Mouse (Mus musculus) lung, postnatal 0 days (tissue): ENCODE data around the gene Arhgap8. TPM values are rescaled to one million over a fixed set of nuclear protein-coding genes. Genes with fewer than 3 reads are reported as not detected.

Experiments
- ATAC-seq: fragments of 200-750 bp; cut with Nextera tagmentation; 2 replicates; pipeline ENCODE4 v1.8.0; 2017; ENCODE audit warnings: moderate library complexity
- DNase-seq: peaks from one replicate; pipeline ENCODE4 v3.0.0-alpha.2; 2016; ENCODE audit warnings: low spot score
- H3K27ac ChIP-seq: fragments of 300-500 bp; sonication (generic); 2 replicates; pipeline ENCODE4 v1.5.1; 2014; ENCODE audit warnings: antibody characterized with exemption, mild to moderate bottlenecking, low read length, mixed read lengths
- H3K27me3 ChIP-seq: fragments of 300-500 bp; sonication (generic); replicated peaks from 2 replicates; pipeline ENCODE4 v1.6.1; 2014; ENCODE audit warnings: low read length, mixed read lengths; ENCODE audit not compliant: insufficient read depth
- H3K36me3 ChIP-seq: fragments of 300-500 bp; sonication (generic); 2 replicates; pipeline ENCODE4 v1.6.1; 2014; ENCODE audit warnings: low read length, mixed read lengths; ENCODE audit not compliant: insufficient read depth
- H3K4me1 ChIP-seq: fragments of 300-500 bp; sonication (generic); 2 replicates; pipeline ENCODE4 v1.6.1; 2014; ENCODE audit warnings: antibody characterized with exemption, low read depth, low read length, mixed read lengths; ENCODE audit not compliant: insufficient read depth
- H3K4me2 ChIP-seq: fragments of 300-500 bp; sonication (generic); replicated peaks from 2 replicates; pipeline ENCODE4 v1.6.1; 2014; ENCODE audit warnings: low read depth, mild to moderate bottlenecking, low read length, moderate library complexity, mixed read lengths
- H3K4me3 ChIP-seq: fragments of 300-500 bp; sonication (generic); 2 replicates; pipeline ENCODE4 v1.5.1; 2014; ENCODE audit warnings: low read depth, low read length
- H3K9ac ChIP-seq: fragments of 300-500 bp; sonication (generic); replicated peaks from 2 replicates; pipeline ENCODE4 v1.6.1; 2014; ENCODE audit warnings: low read depth, mild to moderate bottlenecking
- H3K9me3 ChIP-seq: fragments of 300-500 bp; sonication (generic); 2 replicates; pipeline ENCODE4 v1.6.1; 2016; ENCODE audit warnings: low read length, mixed read lengths
- CTCF ChIP-seq: IDR thresholded peaks from 2 replicates; pipeline ENCODE4 v1.5.1; 2016; ENCODE audit warnings: antibody characterized with exemption, mild to moderate bottlenecking
- EP300 ChIP-seq: IDR thresholded peaks from 2 replicates; pipeline ENCODE4 v1.6.1; 2016; ENCODE audit warnings: antibody characterized with exemption, mild to moderate bottlenecking, control low read depth
- WGBS: fragments of 180-500 bp; shearing (Covaris S2); extraction: QIAGEN DNeasy Blood & Tissue Kit; methylation state at CpG from one replicate; pipeline ENCODE4 v1.1.7; 2014; 5-methylcytosine and 5-hydroxymethylcytosine counted together
- polyA plus RNA-seq: library from polyadenylated mRNA; unstranded; fragments of >200 nt; fragmentation: Nextera tagmentation; extraction: Ambion mirVana; gene quantifications from 2 replicates; pipeline ENCODE4 v1.2.1, GENCODE M21; 2015

Arhgap8 gene
- polyA plus RNA-seq, 1 experiment from 2014 or later: 15.9 TPM

- no peaks in the 10 kb centered on the region for H3K27me3 ChIP-seq
- 70% methylated on average over 11 of the region's 11 CpGs for WGBS
- H3K9ac ChIP-seq: no peak overlapping the region
- H3K36me3 ChIP-seq: no peaks in the 10 kb centered on the region
- DNase-seq: no peak
- no peak overlapping the region for H3K4me3 ChIP-seq
- H3K4me1 ChIP-seq: no peaks in the 10 kb centered on the region
- TF ChIP-seq CTCF (no peak), EP300 (no peak)
- H3K9me3 ChIP-seq: no peaks in the 10 kb centered on the region
- H3K4me2 ChIP-seq: no peak overlapping the region
- ATAC-seq: no peak
- no peak overlapping the region for H3K27ac ChIP-seq
Measured at GRCm38 (mm10) chr15:84769641-84770341, 49.9 kb downstream of the Arhgap8 start.

DNA sequence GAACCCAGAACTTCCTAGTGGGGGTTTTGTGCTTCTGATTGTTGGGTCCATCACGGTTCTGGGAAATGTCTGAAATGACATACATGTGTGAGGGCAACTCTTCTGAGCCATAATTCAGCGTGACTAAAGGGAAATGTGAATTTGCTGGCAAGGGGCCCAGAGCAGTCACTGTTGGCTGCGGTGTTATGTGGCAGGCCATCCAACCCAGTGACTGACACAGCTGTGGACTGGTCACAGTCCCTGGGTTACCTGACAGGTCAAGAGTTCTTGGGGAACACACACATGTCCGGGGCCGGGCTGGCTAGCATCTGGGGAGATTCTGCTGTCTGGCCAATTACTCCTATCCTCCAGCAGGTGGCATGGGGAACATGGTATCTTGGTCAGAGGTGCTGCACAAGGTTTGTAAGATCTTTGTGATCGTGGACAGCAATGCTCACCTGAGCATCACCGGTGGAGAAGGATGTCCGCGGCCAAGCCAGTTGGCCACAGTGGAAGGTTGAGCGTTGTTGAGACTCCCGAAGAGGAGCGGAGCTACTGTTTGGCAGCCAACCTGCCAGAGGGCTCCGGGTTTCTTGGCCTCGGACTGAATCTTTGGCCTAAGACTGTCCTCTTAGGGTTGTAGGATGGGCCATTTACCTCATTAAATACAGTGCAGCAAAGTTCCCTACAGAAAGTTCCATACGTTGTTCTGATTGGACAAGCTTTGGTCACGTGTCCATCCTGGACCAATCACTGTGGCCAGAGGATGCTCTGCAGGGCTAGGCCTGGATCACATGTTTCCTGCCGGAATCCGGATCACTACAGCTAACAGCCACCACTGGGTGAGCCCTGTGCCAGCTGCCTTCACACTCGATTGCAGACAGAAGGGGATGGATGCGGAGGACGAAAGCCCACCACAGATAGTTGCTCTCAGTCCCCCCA, 52.6 kb downstream of the Arhgap8 start:
- no peak overlapping the region for H3K4me2 ChIP-seq
- H3K4me1 ChIP-seq: no peaks in the 10 kb centered on the region
- no peaks in the 10 kb centered on the region for H3K9me3 ChIP-seq
- H3K9ac ChIP-seq: no peak overlapping the region
- 76% methylated on average over 21 of the region's 21 CpGs for WGBS
- H3K27me3 ChIP-seq: no peaks in the 10 kb centered on the region
- peak; percentile 62 for TF ChIP-seq CTCF
- TF ChIP-seq EP300: no peak
- no peak overlapping the region for H3K4me3 ChIP-seq
- DNase-seq (no peak), ATAC-seq (no peak)
- H3K27ac ChIP-seq: no peak overlapping the region
- no peaks in the 10 kb centered on the region for H3K36me3 ChIP-seq

- Histone ChIP-seq H3K36me3 (no peaks in the 10 kb centered on the region), H3K4me1 (no peaks in the 10 kb centered on the region), H3K27me3 (no peaks in the 10 kb centered on the region), H3K9me3 (no peaks in the 10 kb centered on the region), H3K4me2 (no peak overlapping the region), H3K4me3 (no peak overlapping the region), H3K27ac (no peak overlapping the region), H3K9ac (no peak overlapping the region)
- WGBS: 42% methylated on average over 20 of the region's 20 CpGs
- TF ChIP-seq EP300 (no peak), CTCF (no peak)
- ATAC-seq (no peak), DNase-seq (no peak)
Measured at GRCm38 (mm10) chr15:84775421-84776174, 55.7 kb downstream of the Arhgap8 start.

DNA sequence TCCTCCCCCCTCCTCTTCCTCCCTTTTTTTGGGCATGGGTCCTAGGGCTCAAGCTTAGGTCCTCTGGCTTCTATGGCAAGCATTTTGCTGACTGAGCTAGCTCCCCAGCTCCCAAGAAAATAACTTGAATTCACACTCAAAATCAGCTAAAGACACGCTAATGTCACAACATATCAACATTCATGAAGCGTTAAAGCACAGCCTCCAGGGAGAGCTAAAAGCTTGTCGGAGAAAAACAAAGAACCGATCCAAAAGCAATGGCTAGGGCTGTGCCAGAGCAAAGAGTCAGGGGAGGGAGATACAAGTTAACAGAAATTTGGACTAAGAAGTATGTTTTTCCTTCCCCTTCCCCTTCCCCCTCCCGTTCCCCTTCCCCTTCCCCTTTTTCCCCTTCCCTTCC, 58.7 kb downstream of the Arhgap8 start:
- Histone ChIP-seq H3K9ac (no peak overlapping the region), H3K27ac (no peak overlapping the region), H3K9me3 (no peaks in the 10 kb centered on the region), H3K27me3 (no peaks in the 10 kb centered on the region), H3K4me2 (no peak overlapping the region), H3K36me3 (no peaks in the 10 kb centered on the region), H3K4me3 (no peak overlapping the region), H3K4me1 (no peaks in the 10 kb centered on the region)
- ATAC-seq: no peak
- WGBS: 40% methylated on average over 5 of the region's 5 CpGs
- DNase-seq: no peak
- TF ChIP-seq EP300: no peak
- TF ChIP-seq CTCF: no peak

DNA sequence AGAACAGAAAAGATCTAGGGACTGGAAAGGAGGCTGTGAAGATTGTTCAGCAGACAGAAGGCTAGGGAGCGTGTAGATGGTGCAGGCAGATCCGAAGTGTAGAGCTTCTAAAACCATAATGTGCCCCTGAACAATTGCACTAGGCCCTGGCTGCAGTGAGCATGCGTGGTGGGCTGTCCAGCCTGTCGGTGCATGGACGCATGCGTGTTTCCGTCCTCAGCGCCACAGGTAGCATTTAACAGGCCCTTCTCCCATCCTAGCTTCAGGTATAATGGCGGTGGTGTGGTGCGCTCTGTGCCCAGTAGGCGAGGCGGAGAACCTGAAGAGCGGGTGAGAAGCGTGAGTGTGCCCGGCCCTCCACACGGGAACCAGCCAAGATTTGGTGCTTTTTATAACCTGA, 65.0 kb downstream of the Arhgap8 start:
- Histone ChIP-seq H3K9me3 (no peaks in the 10 kb centered on the region), H3K9ac (no peak overlapping the region), H3K27me3 (no peaks in the 10 kb centered on the region), H3K27ac (no peak overlapping the region), H3K4me1 (no peaks in the 10 kb centered on the region), H3K4me2 (no peak overlapping the region), H3K4me3 (no peak overlapping the region), H3K36me3 (no peaks in the 10 kb centered on the region)
- 91% methylated on average over 16 of the region's 16 CpGs for WGBS
- no peak for ATAC-seq
- TF ChIP-seq CTCF (no peak), EP300 (no peak)
- DNase-seq: no peak

DNA sequence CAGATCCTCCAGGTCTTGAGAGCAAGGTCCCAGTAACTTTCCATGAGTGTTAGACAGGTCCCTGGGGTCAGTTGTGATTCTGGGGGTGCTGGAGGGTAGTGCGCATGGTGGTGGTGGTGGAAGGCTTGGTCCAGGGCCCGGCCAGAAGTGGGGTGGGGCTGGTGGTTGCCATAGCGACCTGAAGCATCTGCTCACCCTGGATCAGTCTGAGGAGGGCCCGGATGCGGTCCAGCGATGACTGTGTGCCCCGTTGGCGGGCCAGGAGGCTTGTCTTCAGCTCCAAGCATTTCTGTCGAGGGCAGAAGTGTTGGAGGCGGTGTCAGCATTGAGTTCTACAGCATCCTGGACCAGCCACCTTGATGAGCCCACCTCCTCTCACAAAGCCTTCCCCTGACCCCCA, 67.3 kb downstream of the Arhgap8 start:
- H3K4me2 ChIP-seq: no peak overlapping the region
- H3K27me3 ChIP-seq: no peaks in the 10 kb centered on the region
- TF ChIP-seq EP300 (no peak), CTCF (no peak)
- 82% methylated on average over 10 of the region's 10 CpGs for WGBS
- H3K9ac ChIP-seq: no peak overlapping the region
- no peaks in the 10 kb centered on the region for H3K4me1 ChIP-seq
- no peaks in the 10 kb centered on the region for H3K9me3 ChIP-seq
- no peak overlapping the region for H3K4me3 ChIP-seq
- DNase-seq (no peak), ATAC-seq (no peak)
- no peaks in the 10 kb centered on the region for H3K36me3 ChIP-seq
- H3K27ac ChIP-seq: no peak overlapping the region
